Mouse (Mus musculus): Measurements from ENCODE around the gene Pabpn1. TPM values are rescaled to one million over a fixed set of nuclear protein-coding genes. Genes with fewer than 3 reads are reported as not detected.

The Pabpn1 gene
- 10 to 100 TPM; 45.8 to 51.0 TPM for total RNA-seq (2021)

GRCm38 (mm10) chr14:54892200-54892599 lies at the start of gene Pabpn1:
Pabpn1 (plus strand) TSS chr14:54892500.
- intact Hi-C loops (cut with DNase I), result loop anchor here (2.0 kb wide), 1 partner anchor 25 kb away; no protein-coding TSS in a partner anchor
- DNase-seq, result no peak

DNA sequence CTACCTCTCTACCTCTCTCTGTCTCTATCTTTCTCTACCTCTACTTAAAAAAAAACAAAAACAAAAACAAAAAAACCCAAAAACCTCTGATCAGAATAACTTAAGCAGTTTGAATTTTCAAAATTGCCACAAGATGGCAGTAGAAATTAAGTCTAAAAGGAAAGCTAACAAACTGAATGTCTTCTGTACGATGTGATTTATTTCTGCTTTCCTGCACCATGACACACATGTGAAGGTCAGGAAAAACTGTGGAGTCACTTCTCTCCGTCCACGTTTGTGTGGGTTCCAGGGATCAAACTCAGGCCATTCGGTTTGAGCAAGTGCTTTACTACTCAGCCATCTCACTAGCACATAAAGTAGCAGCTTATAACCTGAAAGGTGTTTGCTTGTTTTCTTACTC lies 48.8 kb upstream of the Pabpn1 start:
- intact Hi-C loops (cut with DNase I), result loop anchor here (1.0 to 5.0 kb wide), 4 partner anchors 95 to 259 kb away; no protein-coding TSS in a partner anchor
- peak in 1 of 2 experiments; percentile 5 for DNase-seq

DNA sequence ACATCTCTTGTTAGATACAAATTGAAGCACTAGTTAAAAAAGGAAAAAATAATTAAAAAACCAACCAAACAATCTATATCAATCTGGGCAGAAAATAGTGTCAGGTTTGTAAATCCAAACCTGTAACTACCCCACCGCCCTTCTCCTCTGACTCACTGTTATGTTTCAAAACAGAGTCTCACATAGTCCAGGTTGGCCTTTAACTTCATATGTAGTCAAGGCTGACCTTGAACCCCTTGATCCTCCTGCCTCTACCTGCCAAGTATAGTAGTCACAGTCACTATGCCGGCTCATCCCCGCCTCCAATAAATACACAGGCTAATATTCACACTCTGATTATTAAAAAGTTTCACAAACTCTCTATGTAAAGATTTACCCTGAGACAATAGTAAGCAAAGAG lies 36.6 kb upstream of the Pabpn1 start:
- DNase-seq, result no peak
- intact Hi-C loops (cut with DNase I), result no loop called here

DNA sequence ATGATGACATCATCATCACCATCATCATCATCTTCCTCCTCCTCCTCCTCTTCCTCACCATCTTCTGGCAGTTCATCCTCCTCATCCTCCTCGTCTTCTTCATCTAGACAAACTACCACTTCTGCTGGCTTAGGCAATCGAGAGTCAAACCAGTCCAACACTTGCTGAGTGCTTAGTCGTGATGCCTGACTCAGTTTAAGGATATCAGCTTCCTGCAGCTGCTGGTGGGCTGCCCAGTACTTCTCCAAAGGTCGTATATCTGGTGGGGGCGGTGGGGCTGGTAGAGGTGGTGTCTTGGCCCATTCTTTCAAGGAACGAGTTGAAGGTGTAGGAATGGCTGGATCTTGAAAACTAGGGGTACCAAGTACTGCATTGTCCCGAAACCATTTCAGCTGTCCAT lies 35.6 kb upstream of the Pabpn1 start:
- DNase-seq, result no peak
- intact Hi-C loops (cut with DNase I), result no loop called here

GRCm38 (mm10) chr14:54857891-54858290 lies 34.4 kb upstream of the Pabpn1 start:
- intact Hi-C loops (cut with DNase I), result no loop called here
- DNase-seq, result no peak

- peak; percentile 40 to 74 for DNase-seq
- intact Hi-C loops (cut with DNase I), result loop anchor here (1.0 to 5.0 kb wide), 2 partner anchors 146 to 227 kb away; no protein-coding TSS in a partner anchor
These were observed 31.8 kb upstream of the Pabpn1 start for GRCm38 (mm10) chr14:54860511-54860910.

- intact Hi-C loops (cut with DNase I), result loop anchor here (5.0 kb wide), 1 partner anchor 224 kb away; no protein-coding TSS in a partner anchor
- peak; percentile 89 to 91 for DNase-seq
These were observed 28.6 kb upstream of the Pabpn1 start for GRCm38 (mm10) chr14:54863501-54864312.

DNA sequence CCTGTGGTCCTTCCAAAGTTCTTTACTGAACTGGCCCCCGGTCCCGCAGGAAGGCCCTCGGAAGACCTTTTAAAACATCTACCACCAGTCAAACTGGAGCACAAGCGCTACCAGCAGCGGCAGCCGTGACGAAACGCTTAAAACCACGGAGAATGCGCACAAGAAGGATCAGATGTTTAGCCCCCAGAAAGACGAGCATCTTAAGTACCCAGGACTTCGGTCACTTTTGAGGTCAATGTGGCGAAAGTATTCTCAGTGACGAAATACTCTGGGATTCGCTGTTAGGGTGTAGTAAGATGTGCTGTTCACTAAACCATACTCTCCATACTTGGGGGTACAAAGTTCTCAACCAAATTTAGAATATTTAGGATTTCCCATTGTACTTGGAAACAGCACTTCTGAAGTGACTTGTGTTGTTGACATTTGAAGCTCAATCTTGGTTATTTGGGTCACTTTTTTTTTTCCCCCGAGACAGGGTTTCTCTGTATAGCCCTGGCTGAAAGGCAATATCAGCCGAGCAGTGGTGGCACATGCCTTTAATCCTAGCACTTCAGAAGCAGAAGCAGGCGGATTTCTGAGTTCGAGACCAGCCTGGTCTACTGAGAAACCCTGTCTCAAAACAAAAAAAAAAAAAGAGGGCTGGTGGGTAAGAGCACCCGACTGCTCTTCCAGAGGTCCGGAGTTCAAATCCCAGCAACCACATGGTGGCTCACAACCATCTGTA lies 27.8 kb upstream of the Pabpn1 start:
- intact Hi-C loops (cut with DNase I), result loop anchor here (5.0 kb wide), 1 partner anchor 223 kb away; no protein-coding TSS in a partner anchor

GRCm38 (mm10) chr14:54865626-54866025 lies 26.7 kb upstream of the Pabpn1 start:
- intact Hi-C loops (cut with DNase I), result loop anchor here (2.0 kb wide), 1 partner anchor 27 kb away; the partner anchor contains the start of gene Pabpn1
- DNase-seq, result no peak

More for the DNA sequence above, 27.8 kb upstream of the Pabpn1 start:
- DNase-seq, result no peak

GRCm38 (mm10) chr14:54866268-54866667 lies 26.0 kb upstream of the Pabpn1 start:
- DNase-seq, result no peak
- intact Hi-C loops (cut with DNase I), result loop anchor here (2.0 kb wide), 1 partner anchor 27 kb away; the partner anchor contains the start of gene Pabpn1

GRCm38 (mm10) chr14:54866936-54867335 lies 25.4 kb upstream of the Pabpn1 start:
- DNase-seq, result no peak
- intact Hi-C loops (cut with DNase I), result loop anchor here (2.0 kb wide), 1 partner anchor 26 kb away; the partner anchor contains the start of gene Pabpn1

- intact Hi-C loops (cut with DNase I), result no loop called here
- no peak for DNase-seq
These were observed 24.3 kb upstream of the Pabpn1 start for GRCm38 (mm10) chr14:54868026-54868425.

GRCm38 (mm10) chr14:54870861-54871260 lies 21.4 kb upstream of the Pabpn1 start, which contains the start of gene Homez:
Homez (minus strand) TSS chr14:54870961.
- intact Hi-C loops (cut with DNase I), result no loop called here
- DNase-seq, result no peak

- DNase-seq, result no peak
- intact Hi-C loops (cut with DNase I), result no loop called here
These were observed 18.1 kb upstream of the Pabpn1 start for GRCm38 (mm10) chr14:54874165-54874564.

DNA sequence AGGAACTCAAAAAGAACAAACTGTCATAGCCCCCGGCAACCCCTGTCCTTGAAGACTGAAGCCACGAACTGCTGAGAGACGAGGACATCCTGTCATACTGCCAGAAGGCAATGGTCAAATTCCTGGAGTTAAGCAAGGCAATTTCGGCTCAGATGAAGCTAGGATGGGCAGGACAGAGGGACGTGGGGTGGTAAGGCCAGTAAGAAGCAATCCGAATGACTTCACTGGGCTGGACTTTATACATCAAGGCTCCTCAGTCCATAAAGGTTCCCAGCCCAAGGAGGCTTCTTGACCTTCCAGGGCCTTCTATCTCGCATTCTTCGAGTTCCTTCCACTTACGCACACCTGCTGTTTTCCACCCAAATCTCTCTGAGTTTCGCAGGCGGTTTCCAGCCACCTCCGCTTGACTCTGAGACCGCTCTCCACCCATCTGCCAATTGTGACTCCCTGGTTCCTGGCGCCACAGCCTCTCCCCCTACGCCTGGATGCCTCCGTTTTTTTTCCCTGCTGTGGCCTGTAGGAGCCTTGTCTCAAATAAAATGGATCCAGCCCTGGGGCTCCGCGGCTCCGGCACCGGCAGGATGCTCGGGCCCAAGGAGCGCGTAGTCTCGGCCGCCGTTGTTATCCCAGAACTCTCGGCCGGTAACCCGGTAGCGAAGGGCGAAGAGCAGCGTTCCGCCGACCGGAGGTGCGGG lies 16.3 kb upstream of the Pabpn1 start:
- intact Hi-C loops (cut with DNase I), result no loop called here
- DNase-seq, result no peak

- intact Hi-C loops (cut with DNase I), result no loop called here
These were observed 15.7 kb upstream of the Pabpn1 start for GRCm38 (mm10) chr14:54876539-54877047.

DNA sequence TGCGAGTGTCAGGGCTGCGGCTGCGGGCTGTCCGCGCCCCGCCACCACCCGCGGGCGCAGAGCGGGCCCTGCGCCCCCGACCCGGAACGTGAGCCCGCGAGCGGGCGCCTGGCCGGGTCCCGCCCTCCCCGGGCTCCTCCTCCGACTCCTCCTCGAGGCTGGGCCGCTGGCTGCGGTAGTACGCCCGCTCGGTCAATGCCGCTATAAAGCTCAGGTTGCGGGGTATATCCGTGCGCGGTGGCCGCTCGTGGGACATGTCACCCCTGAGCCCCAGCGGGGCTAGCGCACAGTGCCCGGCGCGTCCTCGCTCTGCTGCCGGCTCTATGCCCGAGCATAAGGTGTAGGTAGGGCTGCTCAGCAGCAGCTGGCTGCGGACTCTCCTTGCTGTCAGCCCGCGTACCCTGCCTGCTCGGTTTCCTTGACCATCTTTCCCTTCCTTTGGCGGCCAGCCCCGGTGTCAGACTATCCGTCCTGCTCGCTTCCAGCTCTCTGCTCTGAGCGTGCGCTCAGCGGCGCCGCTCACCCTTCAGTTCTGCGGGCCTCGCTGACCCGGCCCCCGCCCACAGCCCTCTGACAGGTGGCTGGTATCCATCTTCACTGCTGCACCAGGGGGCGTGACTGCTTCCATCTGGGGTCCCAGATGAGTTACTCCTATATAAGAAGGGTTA lies 15.1 kb upstream of the Pabpn1 start, which contains the start of gene Ppp1r3e:
Gene Ppp1r3e, minus strand, starts transcription at position 503 of the 668 bp plus-strand sequence.
- intact Hi-C loops (cut with DNase I), result no loop called here
- peak; percentile 68 to 78 for DNase-seq

More at GRCm38 (mm10) chr14:54876539-54877047, 15.7 kb upstream of the Pabpn1 start:
- peak; percentile 83 to 89 for DNase-seq

GRCm38 (mm10) chr14:54883154-54884021 lies 8.9 kb upstream of the Pabpn1 start, which contains the start of the genes Bcl2l2 and Gm20521:
Bcl2l2 (plus strand) TSS chr14:54883377.
Gm20521 (plus strand) TSS chr14:54883441.
- peak; percentile 80 to 82 for DNase-seq
- intact Hi-C loops (cut with DNase I), result loop anchor here (10.0 kb wide), 1 partner anchor 629 kb away; the partner anchor contains the start of genes Abhd4 and Dad1
